Mouse (Mus musculus) bone marrow macrophage, adult 2 months (primary cell): ENCODE results near the gene P4ha1.

Experiments used
- CTCF ChIP-seq: IDR thresholded peaks from 2 replicates; pipeline ENCODE4 v1.5.1; 2012; ENCODE audit warnings: low read depth, mild to moderate bottlenecking, low read length, moderate library complexity
- POLR2A ChIP-seq: IDR thresholded peaks from 2 replicates; pipeline ENCODE4 v1.6.1; 2012; ENCODE audit warnings: mild to moderate bottlenecking, low read depth, low read length, borderline replicate concordance

GRCm38 (mm10) chr10:59367206-59367605 lies 44.1 kb downstream of the P4ha1 start:
- no peak for TF ChIP-seq CTCF
- TF ChIP-seq POLR2A = no peak
